Mouse (Mus musculus) lung, embryonic 15.5 days (tissue): ENCODE data around the gene Rag1. TPM values are rescaled to one million over a fixed set of nuclear protein-coding genes. Genes with fewer than 3 reads are reported as not detected.

ENCODE experiments used
- ATAC-seq: fragments of 200-750 bp; cut with Nextera tagmentation; 2 replicates; pipeline ENCODE4 v1.8.0; 2017; ENCODE audit warnings: moderate number of reproducible peaks, borderline replicate concordance; ENCODE audit not compliant: low FRiP score, low TSS enrichment; ENCODE audit errors: extremely low read depth
- H3K27ac ChIP-seq: fragments of 300-500 bp; sonication (generic); 2 replicates; pipeline ENCODE4 v1.5.1; 2015; ENCODE audit warnings: moderate library complexity, mild to moderate bottlenecking, inconsistent platforms
- H3K27me3 ChIP-seq: fragments of 300-500 bp; sonication (generic); 2 replicates; pipeline ENCODE4 v1.6.1; 2015; ENCODE audit warnings: inconsistent platforms
- H3K36me3 ChIP-seq: fragments of 300-500 bp; sonication (generic); 2 replicates; pipeline ENCODE4 v1.6.1; 2015; ENCODE audit warnings: inconsistent platforms
- H3K4me1 ChIP-seq: fragments of 300-500 bp; sonication (generic); 2 replicates; pipeline ENCODE4 v1.6.1; 2015; ENCODE audit warnings: inconsistent platforms
- H3K4me2 ChIP-seq: fragments of 300-500 bp; sonication (generic); 2 replicates; pipeline ENCODE4 v1.6.1; 2015; ENCODE audit warnings: inconsistent platforms, mild to moderate bottlenecking, moderate library complexity
- H3K4me3 ChIP-seq: fragments of 300-500 bp; sonication (generic); 2 replicates; pipeline ENCODE4 v1.5.1; 2015; ENCODE audit warnings: mild to moderate bottlenecking, inconsistent platforms
- H3K9ac ChIP-seq: fragments of 300-500 bp; sonication (generic); 2 replicates; pipeline ENCODE4 v1.6.1; 2015; ENCODE audit warnings: inconsistent platforms
- H3K9me3 ChIP-seq: fragments of 300-500 bp; sonication (generic); 2 replicates; pipeline ENCODE4 v1.6.1; 2016; ENCODE audit warnings: inconsistent platforms
- WGBS: fragments of 180-500 bp; shearing (Covaris S2); methylation state at CpG from one replicate; pipeline ENCODE4 v1.1.7; 2015; 5-methylcytosine and 5-hydroxymethylcytosine counted together
- polyA plus RNA-seq: library from polyadenylated mRNA; unstranded; fragments of >200 nt; fragmentation: Nextera tagmentation; extraction: Ambion mirVana; gene quantifications from 2 replicates; pipeline ENCODE4 v1.2.1, GENCODE M21; 2015

Gene Rag1
- polyA plus RNA-seq, 1 experiment from 2014 or later = 2.9 TPM

DNA sequence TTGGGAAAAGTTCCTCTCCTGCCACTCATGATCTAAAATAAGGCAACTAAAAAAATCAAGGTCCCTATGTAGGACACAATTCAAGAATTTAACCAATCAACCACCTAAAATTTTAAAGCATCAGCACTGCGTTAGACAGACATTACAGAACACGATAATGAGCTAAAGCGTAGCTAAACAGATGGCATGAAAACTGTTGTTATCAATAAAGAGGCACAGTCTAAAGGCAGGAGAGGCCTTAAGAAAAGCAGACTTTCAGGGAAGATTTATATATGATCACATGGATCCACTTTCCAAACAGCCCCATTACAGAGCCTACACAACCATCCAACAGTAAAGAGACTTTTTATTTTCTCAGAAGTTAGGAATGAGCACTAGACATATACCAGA is 16.4 kb upstream of the Rag1 start:
- H3K4me1 ChIP-seq = no peaks in the 10 kb centered on the region
- no peak overlapping the region for H3K9ac ChIP-seq
- H3K27me3 ChIP-seq = no peaks in the 10 kb centered on the region
- 90% methylated on average over 3 of the region's 3 CpGs for WGBS
- no peaks in the 10 kb centered on the region for H3K36me3 ChIP-seq
- no peak overlapping the region for H3K4me3 ChIP-seq
- no peak overlapping the region for H3K4me2 ChIP-seq
- H3K27ac ChIP-seq = no peak overlapping the region
- no peak for ATAC-seq
- H3K9me3 ChIP-seq = no peaks in the 10 kb centered on the region

DNA sequence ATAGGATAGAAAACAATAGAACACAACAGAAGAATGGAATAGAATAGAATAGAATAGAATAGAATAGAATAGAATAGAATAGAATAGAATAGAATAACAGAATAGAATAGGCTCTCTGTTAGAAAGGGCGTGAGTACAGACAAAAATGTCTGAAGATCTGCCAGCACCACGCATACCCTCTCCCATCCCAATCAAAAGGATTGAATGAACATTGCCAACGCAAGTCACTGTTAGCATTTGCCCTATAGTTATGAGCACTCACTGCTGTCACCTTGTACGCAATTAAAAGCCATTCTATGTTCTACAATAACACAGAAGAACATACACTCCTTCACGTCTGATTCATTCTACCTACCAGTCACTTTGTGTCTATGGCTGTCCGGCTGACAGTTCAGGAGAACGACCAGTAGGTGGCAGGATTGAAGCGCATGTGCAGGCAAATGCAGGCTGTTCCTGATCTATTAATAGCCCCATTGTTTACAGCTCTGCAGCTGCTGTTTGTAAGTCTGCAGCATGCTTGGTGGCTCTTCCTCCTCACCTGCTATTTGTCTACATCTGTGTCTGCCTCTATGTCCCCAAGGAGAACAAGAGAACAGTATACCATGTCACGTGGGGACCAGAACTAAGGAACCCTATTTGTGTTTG is 15.9 kb upstream of the Rag1 start:
- peak; percentile 74 for ATAC-seq
- no peaks in the 10 kb centered on the region for H3K9me3 ChIP-seq
- H3K4me1 ChIP-seq = no peaks in the 10 kb centered on the region
- no peak overlapping the region for H3K27ac ChIP-seq
- WGBS = 18% methylated on average over 9 of the region's 9 CpGs
- no peak overlapping the region for H3K4me3 ChIP-seq
- H3K4me2 ChIP-seq = no peak overlapping the region
- H3K9ac ChIP-seq = no peak overlapping the region
- H3K36me3 ChIP-seq = no peaks in the 10 kb centered on the region
- H3K27me3 ChIP-seq = no peaks in the 10 kb centered on the region

DNA sequence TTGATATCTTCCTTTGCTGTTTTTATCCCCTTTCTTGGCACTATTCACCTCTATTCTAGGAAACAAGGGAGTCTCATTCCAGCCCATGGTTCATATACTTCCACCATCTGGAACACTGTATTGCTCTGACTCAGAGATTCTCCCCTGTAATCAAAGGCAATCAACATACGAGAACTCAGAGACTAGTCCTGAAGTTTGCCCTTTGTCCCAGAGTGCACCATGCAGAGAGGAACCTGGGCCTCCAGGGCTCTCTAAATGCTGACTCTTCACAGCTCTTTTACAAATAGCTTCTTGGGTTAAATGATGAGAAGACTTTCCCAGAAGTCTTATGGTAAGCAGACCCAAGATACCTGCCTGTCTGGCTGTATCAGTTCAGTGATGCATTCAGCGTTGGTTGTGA is 11.2 kb upstream of the Rag1 start:
- Histone ChIP-seq H3K4me1 (no peaks in the 10 kb centered on the region), H3K4me3 (no peak overlapping the region), H3K9ac (no peak overlapping the region), H3K9me3 (no peaks in the 10 kb centered on the region), H3K27ac (no peak overlapping the region), H3K4me2 (no peak overlapping the region), H3K27me3 (no peaks in the 10 kb centered on the region), H3K36me3 (no peaks in the 10 kb centered on the region)
- 88% methylated on average over 2 of the region's 2 CpGs for WGBS
- no peak for ATAC-seq

DNA sequence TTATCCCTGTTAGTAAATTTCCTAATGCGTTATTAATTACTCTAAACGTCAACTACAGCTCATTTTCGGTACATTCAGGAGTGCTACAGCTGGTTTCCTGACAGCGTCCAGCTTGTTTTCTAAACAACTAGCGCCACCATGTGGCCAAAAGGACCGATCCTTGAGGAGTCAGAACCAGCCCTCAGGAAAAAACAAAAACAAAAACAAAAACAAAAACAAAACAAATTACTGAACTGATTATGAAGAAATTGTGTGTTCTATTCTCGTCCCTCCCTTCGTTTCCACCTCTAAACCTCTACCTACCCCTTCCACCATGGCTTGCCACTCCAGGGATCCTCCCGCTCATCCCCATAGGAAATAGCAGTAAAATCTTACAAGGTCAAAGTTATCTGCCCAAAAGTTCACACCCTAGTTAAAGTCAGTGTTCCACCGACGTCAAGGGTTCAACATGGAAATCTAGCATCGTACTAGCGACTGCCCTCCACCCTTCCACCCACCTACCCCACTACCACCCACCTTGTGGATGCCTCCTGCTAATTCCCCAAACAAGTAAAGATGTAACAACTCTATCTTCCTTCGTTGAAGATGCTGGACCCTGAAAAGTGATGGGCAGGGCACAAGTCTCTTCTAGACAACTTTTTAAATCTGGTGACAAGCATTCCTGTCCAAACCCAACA is 3.8 kb upstream of the Rag1 start:
- no peaks in the 10 kb centered on the region for H3K9me3 ChIP-seq
- 17% methylated on average over 14 of the region's 14 CpGs for WGBS
- no peak overlapping the region for H3K27ac ChIP-seq
- H3K4me3 ChIP-seq = peak overlapping the region; percentile 12
- H3K4me2 ChIP-seq = peak overlapping the region; percentile 48
- ATAC-seq = peak; percentile 76; the same call in 1 of the 2 replicates
- H3K36me3 ChIP-seq = no peaks in the 10 kb centered on the region
- no peaks in the 10 kb centered on the region for H3K4me1 ChIP-seq
- H3K27me3 ChIP-seq = peaks cover 3% of the 10 kb centered on the region; the same call in 1 of the 2 replicates
- H3K9ac ChIP-seq = no peak overlapping the region

DNA sequence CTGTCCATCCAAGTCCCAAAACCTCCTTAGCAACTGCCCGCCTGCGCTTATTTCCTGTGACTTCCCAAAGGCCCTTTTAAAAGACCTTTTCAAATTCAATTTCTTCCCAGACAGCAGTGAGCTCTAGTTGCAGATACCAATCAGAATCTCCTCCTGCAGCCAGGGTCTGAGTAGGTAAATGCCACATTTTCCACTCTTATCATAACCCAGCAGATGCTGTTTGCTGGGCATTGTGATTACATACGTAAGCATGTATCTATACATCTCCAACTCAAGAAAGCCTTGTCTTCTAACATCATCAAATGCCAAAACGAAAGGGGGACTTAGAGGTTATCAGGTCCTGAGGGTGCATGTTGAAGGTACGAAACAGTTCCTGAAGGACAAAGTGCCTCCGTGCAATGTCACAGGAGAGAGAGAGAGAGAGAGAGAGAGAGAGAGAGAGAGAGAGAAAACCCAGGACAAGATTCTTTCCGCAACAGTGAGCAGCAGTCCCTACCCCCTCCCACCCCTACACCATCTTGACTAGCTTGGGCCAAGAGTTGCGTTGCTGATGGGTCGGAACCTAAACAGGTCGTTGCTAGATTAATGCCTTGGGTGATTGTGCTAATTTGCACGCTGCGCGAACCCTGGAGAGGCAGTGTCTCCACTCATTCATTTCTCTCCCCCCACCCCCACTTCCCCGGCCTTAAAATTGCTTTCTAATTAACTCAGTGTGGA is 3.1 kb upstream of the Rag1 start:
- peak overlapping the region; percentile 12 for H3K4me3 ChIP-seq
- H3K4me1 ChIP-seq = no peaks in the 10 kb centered on the region
- peaks cover 3% of the 10 kb centered on the region; the same call in 1 of the 2 replicates for H3K27me3 ChIP-seq
- no peaks in the 10 kb centered on the region for H3K36me3 ChIP-seq
- H3K9me3 ChIP-seq = no peaks in the 10 kb centered on the region
- WGBS = 42% methylated on average over 14 of the region's 14 CpGs
- H3K4me2 ChIP-seq = peak overlapping the region; percentile 48
- ATAC-seq = peak; percentile 11; the same call in 1 of the 2 replicates
- no peak overlapping the region for H3K9ac ChIP-seq
- H3K27ac ChIP-seq = no peak overlapping the region

DNA sequence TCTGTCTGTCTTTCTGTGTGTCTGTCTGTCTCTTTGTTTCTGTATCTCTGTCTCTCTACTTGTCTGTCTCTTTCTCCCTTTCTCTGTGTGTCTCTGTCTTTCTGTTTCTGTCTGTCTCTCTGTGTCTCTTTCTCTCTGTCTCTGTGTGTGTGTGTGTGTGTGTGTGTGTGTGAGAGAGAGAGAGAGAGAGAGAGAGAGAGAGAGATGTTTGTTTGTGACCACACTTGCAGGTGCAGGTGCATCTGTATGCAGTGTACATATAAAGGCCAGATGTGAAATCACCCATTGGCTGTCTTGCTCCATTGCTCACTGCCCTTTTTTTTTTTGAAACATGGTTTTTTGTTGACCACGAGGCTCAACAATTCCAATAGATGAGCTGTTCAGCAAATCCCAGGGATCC is 1.1 kb upstream of the Rag1 start:
- no peak for ATAC-seq
- Histone ChIP-seq H3K27ac (no peak overlapping the region), H3K4me2 (no peak overlapping the region), H3K36me3 (no peaks in the 10 kb centered on the region), H3K9me3 (no peaks in the 10 kb centered on the region), H3K9ac (no peak overlapping the region), H3K4me3 (no peak overlapping the region), H3K27me3 (peaks cover 3% of the 10 kb centered on the region; the same call in 1 of the 2 replicates), H3K4me1 (no peaks in the 10 kb centered on the region)
- 32% methylated on average over 1 of the region's 1 CpGs for WGBS

DNA sequence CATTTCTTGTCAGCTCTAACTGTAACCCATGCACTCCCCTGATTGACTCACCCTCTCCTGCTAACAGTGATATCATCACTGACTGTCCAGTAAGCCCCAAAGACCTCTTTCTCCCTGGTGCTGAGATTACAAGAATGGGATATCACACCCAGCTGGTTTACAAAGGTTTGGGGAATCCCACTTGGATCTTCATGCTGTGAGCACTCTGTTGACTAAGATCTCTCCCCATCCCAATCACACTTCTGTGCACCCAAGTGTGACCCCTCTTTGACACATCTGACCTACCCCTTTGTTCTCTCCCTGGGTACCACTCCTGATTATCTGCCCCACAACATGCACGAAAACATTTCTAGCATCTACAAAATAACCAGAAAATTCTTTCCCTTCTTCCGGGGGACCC is 940 bp downstream of the Rag1 start:
- ATAC-seq = no peak

DNA sequence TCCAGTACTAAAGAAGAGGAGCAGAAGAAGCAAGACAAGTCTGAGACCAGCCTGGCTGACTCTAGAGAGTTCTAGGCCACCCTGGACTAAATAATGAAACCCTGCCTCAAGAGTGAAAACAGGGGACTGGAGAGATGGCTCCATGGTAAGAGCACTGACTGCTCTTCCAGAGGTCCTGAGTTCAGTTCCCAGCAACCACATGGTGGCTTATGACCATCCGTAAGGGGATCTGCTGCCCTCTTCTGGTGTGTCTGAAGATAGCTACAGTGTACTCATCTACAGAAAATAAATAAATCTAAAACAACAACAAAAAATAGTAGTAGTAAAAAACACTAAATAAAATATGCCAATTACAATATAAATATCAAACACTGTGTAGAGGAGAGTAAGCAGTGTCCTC is 3.5 kb downstream of the Rag1 start:
- H3K9ac ChIP-seq = no peak overlapping the region
- WGBS = 86% methylated on average over 1 of the region's 1 CpGs
- H3K4me1 ChIP-seq = no peaks in the 10 kb centered on the region
- H3K27ac ChIP-seq = no peak overlapping the region
- no peak overlapping the region for H3K4me3 ChIP-seq
- H3K9me3 ChIP-seq = no peaks in the 10 kb centered on the region
- no peaks in the 10 kb centered on the region for H3K36me3 ChIP-seq
- H3K4me2 ChIP-seq = no peak overlapping the region
- H3K27me3 ChIP-seq = no peaks in the 10 kb centered on the region
- ATAC-seq = no peak

More for the DNA sequence above, 940 bp downstream of the Rag1 start:
- no peak overlapping the region for H3K4me3 ChIP-seq
- H3K4me1 ChIP-seq = no peaks in the 10 kb centered on the region
- 69% methylated on average over 2 of the region's 2 CpGs for WGBS
- no peaks in the 10 kb centered on the region for H3K9me3 ChIP-seq
- no peak overlapping the region for H3K27ac ChIP-seq
- no peaks in the 10 kb centered on the region for H3K36me3 ChIP-seq
- no peak overlapping the region for H3K4me2 ChIP-seq
- H3K27me3 ChIP-seq = peaks cover 3% of the 10 kb centered on the region; the same call in 1 of the 2 replicates
- no peak overlapping the region for H3K9ac ChIP-seq

DNA sequence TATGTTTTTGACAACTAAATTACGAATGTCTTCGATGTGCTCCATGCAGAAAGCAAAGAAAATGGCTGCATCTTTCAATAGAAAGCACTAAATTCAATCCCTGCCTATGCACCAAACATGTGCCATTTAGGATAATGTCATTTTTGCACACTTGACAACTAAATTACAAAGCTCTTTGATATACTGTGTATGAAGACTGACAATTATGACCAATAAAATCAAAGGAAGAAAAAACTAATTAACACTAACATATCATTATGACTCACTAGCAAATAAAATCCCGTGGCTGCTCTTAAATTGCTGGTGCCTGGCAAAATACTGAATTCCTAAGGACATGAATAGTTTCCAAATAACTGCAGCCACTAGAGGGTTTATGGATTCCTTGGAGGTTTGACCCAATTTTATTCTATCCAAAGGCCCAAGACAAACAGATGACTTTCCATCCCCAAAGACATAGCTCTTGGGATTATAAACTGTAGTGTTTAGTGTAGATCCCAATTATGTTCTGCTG is 9.4 kb downstream of the Rag1 start:
- no peak overlapping the region for H3K27ac ChIP-seq
- no peak for ATAC-seq
- H3K4me3 ChIP-seq = no peak overlapping the region
- H3K9ac ChIP-seq = no peak overlapping the region
- H3K4me2 ChIP-seq = no peak overlapping the region
- H3K27me3 ChIP-seq = no peaks in the 10 kb centered on the region
- no peaks in the 10 kb centered on the region for H3K36me3 ChIP-seq
- 67% methylated on average over 3 of the region's 3 CpGs for WGBS
- H3K9me3 ChIP-seq = no peaks in the 10 kb centered on the region
- no peaks in the 10 kb centered on the region for H3K4me1 ChIP-seq

DNA sequence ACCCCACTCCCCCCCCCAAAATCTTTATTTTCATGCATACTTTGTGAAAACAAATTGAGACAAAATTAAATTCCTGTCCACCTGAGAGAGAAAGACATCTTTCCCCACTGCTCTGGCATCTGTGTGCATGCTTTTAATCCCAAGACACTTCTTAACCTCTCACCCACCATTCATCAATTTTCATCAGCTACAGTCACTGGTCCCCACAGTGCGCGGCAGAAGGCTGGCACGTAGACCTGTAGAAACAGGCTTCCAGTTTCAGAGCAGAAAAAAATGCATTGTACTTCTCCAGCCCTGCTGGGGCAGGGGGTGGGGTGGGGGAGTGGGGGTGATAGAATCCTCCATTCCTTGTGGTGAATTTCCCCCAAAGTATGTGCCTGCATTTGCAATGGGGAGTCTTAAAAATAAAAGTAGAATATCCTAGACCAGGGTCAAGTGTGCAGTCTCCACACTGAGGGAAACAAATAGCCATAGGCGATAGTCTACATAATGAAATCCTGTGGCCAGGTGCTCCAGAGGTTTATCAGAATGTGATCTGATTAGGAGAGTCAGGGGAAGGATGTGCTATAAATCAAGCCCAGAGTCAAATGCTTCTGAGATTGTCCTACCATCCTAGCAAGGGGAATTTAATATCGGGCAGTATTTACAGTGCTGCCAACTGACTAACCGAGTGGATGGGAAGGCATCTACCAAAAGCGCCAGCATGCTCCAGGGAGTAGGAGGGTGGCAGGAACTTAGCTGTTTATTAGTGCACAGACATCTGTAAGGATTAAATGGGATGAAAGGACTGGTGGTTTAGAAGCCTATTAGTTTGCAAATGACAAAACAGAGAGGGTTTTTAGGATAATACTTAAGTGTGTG is 10.1 kb downstream of the Rag1 start:
- no peaks in the 10 kb centered on the region for H3K9me3 ChIP-seq
- H3K4me2 ChIP-seq = no peak overlapping the region
- no peak for ATAC-seq
- H3K27ac ChIP-seq = no peak overlapping the region
- WGBS = 44% methylated on average over 7 of the region's 7 CpGs
- H3K4me3 ChIP-seq = no peak overlapping the region
- no peaks in the 10 kb centered on the region for H3K27me3 ChIP-seq
- no peaks in the 10 kb centered on the region for H3K36me3 ChIP-seq
- no peak overlapping the region for H3K9ac ChIP-seq
- H3K4me1 ChIP-seq = no peaks in the 10 kb centered on the region
